Mouse (Mus musculus): ENCODE results near the gene Slc25a22. TPM values are rescaled to one million over a fixed set of nuclear protein-coding genes. Genes with fewer than 3 reads are reported as not detected.
A peak's percentile ranks its signal among the peaks of the same experiment; 100 is the strongest.

Gene Slc25a22
- total RNA-seq, 2 experiments from 2014 or later: 110 to 120 TPM

- no peak for DNase-seq
Measured at GRCm38 (mm10) chr7:141472763-141473162, 35.1 kb upstream of the Slc25a22 start.

DNA sequence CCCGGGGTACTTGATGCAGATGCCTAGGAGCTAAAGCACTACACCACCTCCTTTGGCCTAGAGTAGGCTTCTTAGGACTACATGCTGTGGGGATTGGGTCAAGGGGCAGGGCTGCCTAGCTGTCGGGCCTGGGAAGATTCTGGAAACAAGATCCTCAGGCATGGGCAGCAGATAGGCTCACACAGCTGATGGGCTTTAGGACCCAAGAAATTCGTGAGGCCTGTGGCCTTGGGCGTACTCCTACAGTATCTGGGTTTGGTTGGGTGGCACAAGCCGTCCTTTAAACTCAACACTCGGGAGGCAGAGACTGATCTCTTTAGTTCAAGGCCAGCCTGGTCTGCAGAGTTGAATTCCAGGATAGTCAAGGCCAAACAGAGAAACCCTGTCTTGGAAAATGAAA lies 34.5 kb upstream of the Slc25a22 start:
- peak in 1 of 2 experiments; percentile 65 for DNase-seq

DNA sequence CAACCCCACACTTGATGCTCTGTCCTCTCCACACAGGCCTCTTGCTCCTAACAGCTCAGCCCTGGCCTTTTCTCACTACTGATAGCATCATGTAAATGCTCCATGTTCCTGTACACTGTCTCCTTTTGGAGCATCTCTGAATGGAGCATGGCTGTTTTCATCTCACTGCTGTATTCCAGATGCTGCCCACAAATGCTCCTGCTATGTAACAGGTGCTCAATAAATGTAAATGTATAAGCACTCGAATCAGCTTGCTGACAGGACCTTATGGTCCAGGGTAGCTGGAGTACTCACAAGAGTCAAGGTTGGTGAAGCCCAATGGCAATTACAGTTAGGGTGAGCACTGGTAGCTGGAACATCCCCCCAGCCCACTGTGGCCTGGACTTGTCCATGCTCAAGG lies 33.5 kb upstream of the Slc25a22 start:
- DNase-seq: no peak

- DNase-seq: no peak
Measured at GRCm38 (mm10) chr7:141470637-141470944, 32.9 kb upstream of the Slc25a22 start.

DNA sequence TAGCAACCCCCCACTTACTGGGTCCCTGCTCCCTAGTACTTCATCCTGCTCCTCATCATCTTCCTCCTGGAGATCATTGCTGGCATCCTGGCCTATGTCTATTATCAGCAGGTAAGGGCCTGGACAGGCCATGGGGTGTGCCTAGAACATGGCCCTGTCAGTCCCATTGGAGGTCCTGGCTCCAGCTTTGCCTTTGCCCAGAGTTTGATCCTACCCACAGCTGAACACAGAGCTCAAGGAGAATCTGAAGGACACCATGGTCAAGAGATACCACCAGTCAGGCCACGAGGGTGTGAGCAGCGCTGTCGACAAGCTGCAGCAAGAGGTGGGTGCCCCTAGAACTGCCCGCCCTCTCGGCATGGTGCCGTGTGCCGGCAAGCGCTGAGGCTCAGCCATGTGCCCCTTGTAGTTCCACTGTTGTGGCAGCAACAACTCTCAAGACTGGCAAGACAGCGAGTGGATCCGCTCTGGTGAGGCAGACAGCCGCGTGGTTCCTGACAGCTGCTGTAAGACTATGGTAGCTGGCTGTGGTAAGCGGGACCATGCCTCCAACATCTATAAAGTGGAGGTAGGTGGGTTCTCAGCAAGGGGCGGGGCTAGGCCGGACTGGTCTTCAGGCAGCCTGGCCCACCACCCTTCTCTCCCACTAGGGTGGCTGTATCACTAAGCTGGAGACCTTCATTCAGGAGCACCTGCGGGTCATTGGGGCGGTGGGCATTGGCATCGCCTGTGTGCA lies 32.4 kb upstream of the Slc25a22 start:
- DNase-seq: no peak

GRCm38 (mm10) chr7:141469352-141469751 lies 31.7 kb upstream of the Slc25a22 start:
- no peak for DNase-seq

- DNase-seq: peak; percentile 88 to 91
Measured at GRCm38 (mm10) chr7:141468522-141469211, 31.0 kb upstream of the Slc25a22 start.

GRCm38 (mm10) chr7:141468164-141468521 lies 30.5 kb upstream of the Slc25a22 start:
- DNase-seq: peak in 1 of 2 experiments; percentile 65

DNA sequence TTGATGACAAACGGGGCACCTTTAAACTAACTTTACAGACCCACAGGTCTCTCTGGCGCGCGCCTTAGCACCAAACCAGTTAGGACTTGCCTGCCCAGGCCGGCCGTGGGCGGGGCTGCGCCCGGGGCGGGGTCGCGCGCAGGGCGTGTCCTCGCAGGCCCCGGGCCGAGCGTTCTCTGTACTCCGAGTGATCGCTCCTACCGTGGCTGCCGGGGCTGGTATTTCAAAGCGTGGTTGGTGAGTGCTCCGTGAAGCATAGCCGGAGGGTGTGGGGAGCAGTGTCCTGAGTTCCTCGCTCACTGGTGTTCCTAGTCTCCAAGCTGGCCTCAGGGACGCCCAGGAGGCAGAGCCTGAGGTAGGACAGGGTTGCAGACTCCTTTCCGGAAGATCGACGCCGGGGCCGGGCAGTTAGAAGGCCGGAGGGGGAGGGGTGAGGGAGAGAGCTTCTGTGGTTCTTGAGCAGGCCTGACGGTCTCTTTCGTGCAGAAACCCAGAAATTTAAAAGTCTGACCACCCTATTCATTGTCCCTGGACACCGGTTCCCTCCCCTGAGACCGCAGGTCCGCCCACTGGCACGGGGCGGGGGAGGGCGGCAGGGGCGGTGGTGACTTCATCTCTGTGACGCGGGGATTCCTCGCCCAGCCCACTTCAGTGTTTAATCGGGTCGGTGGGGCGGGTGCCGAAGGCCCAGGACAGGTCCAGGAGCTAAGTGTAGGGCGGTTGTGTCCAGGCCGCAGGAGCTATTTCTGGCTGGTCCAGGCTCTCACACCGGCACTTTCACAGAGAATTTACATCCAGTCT lies 29.7 kb upstream of the Slc25a22 start, which contains the start of gene Cd151:
TSS of gene Cd151 (plus strand) at position 163 of the 801 bp plus-strand sequence.
- DNase-seq: peak; percentile 94 to 97

DNA sequence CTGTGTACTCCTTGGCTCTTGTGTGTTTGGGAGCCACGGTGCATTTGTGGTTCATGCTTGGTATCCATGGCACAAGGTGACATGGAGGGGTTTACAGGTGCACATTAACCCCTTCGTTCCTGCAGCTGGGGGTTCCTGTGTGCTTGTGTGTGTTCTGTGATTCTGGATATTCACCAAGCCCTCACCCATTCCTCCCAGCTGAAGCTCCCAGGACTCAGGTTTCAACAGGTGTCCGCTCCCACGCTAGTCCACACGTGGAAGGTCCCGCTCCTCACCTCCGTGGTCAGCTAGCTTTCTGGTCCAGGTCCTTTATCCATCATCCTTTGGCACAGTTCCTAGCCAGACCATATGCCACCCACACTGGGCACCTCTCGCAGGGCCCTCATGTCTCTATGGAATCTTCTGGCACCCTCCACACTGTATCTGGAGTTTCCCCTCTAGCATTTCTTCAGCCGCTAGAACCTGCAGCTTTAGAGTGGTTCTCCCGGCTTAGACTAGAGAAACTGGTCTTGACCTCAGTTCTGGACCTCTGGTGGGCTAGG lies 29.0 kb upstream of the Slc25a22 start:
- no peak for DNase-seq

DNA sequence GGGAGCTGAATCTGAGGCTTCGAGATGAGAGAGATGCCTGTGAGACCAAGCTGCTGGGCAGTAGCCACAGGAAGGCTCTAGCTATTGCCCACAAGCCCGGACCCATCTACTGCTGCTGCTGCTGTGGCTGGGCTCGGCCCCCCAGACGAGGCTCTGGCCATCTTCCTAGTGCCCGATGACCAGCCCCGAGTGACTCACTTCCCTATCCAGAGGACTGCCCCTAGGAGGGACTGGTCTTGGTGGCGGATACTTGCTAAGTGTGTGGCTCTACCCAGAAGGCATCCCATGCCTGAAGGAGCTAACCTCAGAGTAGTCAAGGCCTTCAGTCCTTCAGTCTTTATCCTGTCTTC lies 28.3 kb upstream of the Slc25a22 start:
- DNase-seq: peak; percentile 59 to 65

GRCm38 (mm10) chr7:141465388-141466044 lies 27.8 kb upstream of the Slc25a22 start:
- DNase-seq: no peak

DNA sequence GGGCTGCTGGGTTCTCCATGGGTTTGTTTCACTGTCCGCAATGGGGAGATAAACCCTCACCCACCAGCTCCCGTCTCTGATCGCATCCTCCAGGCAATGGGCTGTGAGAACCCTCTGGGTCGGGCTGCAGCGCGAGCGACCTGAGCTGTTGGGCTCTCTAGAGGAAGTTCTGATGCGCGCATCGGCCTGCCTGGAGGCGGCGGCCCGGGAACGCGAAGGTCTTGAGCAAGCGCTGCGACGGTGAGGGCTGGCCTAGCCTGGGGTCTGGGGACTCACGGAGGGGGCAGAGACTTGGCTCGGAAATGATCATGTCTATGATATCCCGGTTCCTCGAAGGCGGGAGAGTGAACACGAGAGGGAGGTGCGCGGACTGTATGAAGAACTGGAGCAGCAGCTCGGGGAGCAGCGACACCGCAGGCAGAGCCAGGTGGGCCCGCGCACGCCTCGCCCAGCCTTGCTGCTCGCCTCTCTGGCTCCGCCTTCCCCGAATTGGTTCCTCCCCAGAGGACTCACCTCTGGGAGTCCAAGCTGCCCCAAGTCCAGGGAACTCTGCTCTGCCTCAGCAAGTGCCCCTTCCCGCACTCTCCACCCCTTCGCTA lies 27.0 kb upstream of the Slc25a22 start:
- no peak for DNase-seq

DNA sequence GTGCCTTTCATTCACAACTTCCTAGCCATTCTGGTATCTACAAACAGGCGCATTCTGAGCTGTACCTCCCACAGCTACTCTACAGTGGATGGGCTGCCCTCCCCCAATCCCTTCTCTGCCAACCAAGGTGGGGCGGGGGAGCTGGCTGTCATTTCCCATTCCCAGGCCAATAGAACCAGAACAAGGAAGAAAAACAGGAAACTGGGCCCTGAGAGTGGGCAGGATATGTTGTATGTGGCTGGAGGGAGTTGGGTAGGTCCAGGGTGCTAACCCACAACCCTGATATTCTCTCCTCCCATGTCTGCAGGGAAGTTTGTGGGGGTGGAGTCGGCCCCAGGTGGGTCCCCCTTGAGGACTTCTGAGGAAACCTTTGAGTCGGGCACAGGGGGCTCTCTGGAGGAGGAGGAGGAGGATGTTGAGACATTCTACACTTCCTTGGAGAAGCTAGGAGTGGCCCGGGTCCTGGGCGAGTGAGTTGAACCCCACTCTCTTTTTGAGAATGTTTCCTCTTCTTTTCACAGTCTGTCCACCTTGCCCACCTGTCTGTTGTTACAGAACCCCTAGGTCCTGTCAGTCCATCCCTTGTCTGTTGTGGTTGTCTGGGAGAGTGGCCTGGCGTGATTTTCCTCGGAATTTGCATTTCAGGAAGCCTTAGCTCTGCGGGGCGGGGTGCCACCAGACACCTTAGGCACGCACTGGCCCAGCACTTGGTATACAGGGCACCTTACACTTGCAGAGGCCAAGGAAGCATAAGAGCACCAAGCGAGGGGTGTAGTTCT lies 26.3 kb upstream of the Slc25a22 start:
- DNase-seq: peak in 1 of 2 experiments; percentile 65

DNA sequence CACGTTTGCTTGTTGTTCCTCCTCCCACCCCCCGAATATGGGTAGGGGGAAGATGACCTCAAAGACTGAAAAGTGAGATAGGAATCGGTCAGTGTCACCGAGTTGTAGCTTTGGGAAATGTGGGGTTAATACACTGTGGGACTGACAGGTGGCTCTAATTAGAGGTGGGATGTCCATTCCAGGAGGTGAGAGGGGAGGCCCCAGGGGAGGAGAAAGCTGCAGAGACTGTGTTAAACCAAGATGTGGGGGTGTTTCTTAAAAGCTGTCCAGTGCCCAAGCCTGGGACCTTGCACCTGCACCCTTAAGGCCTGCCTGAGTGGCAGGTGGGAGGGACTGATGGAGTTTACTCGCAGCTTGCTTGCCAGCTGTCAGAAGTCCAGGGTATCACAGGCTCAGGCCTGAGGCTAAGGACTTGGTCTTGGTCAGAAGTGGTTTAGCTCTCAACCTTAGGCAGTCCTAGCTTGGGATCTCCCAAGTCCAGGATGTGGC lies 24.7 kb upstream of the Slc25a22 start:
- no peak for DNase-seq

- peak in 1 of 2 experiments; percentile 61 for DNase-seq
Measured at GRCm38 (mm10) chr7:141461521-141462332, 24.0 kb upstream of the Slc25a22 start.

DNA sequence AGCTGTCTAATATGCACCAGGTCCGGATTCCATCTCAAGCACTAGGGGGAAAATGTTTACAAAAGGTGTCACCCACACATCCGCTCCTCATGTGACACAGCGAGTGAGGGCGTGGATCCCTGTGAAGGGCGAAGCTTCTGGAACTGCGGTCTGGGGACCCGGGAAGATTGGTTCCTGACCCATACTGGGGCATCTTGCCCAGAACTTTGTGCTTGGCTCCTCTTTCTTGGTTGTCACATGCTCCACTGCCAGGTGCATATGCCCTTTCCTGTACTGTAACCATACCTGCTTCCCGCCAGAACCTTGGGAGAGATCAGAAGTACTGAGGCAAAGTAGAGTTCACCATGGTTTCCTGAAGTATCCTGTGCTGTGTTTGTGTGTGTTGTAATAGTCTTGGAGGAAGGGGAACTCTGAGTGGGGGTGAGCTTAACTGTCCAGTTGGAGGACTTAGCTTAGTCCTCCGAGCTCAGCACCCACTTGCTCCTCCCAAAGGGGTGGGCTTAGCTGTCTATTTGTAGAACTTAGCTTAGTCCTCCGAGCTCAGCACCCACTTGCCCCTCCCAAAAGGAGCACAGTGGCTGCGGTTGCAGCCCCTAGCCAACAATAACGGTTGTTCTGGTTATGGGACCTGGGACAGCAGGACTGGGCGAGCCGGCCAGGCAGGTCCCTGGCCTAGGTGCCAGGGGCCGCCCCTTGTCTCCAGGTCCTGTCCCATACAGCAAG lies 22.9 kb upstream of the Slc25a22 start, which contains the start of gene Cracr2b:
TSS of gene Cracr2b (plus strand) at position 704 of the 723 bp plus-strand sequence.
- DNase-seq: no peak

DNA sequence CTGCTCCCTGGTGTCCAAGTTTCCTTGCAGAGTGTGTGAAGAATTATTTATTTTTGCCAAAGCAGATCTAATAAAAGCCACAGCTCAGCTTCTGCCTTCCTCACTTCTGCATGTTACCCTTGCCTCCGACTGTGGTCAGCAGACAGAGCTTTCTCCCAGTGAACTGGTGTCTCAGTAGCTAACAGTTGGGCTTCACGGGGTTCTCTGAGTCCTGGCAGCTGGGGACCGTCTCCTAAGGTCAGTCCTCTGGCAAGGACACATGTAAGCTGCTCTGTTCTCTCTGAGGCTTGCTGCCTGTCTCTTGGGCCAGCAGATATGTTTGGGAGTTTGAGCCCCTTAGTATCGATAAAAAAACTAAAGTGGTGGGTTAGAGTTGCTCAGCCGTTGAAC lies 22.3 kb upstream of the Slc25a22 start:
- DNase-seq: no peak

GRCm38 (mm10) chr7:141459301-141459711 lies 21.6 kb upstream of the Slc25a22 start:
- no peak for DNase-seq
